1 mouse cellular context compared by ENCODE assay signal in the genomic region with DNA sequence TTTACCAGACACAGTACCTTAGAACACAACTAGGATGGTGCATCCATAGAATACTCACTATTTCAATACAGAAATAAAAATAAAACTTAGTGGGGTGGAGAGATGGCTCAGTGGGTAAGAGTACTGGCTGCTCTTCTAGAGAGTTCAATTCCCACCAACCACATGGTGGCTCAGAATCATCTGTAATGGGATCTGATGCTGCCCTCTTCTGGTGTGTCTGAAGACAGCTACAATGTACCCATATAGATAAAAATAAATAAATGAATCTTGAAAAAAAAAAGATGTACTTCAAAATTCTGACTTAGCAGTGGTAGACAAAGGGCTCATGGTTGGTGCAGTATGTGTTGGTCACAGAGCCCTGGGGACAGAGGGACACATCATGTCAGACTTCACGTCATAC.
TF ChIP-seq lines count a peak whose summit lies in the region.

No protein-coding gene starts in this region.

TF ChIP-seq in C2C12, 6 proteins besides CTCF, POLR2A, EP300 and RAD21:
- TF ChIP-seq CEBPB (IDR thresholded peaks at IDR 0.05; ENCODE audit: low read depth) (no peak), USF1 (IDR thresholded peaks at IDR 0.05; ENCODE audit: low read depth) (no peak), MYOD1 (IDR thresholded peaks at IDR 0.05; ENCODE audit: control insufficient read depth, insufficient read length, low read depth) (no peak), FOSL1 (IDR thresholded peaks at IDR 0.05; ENCODE audit: insufficient read depth, low read length, poor library complexity, severe bottlenecking) (no peak), MYOG (IDR thresholded peaks at IDR 0.05; ENCODE audit: control insufficient read depth, extremely low read depth, insufficient read length) (no peak), MAX (IDR thresholded peaks at IDR 0.05) (no peak)
